Mouse (Mus musculus) megakaryocyte-erythroid progenitor cell, adult 5-6 weeks (primary cell): ENCODE results near the gene Tmem239. TPM values are rescaled to one million over a fixed set of nuclear protein-coding genes. Genes with fewer than 3 reads are reported as not detected.

Source experiments
- ATAC-seq: replicated peaks from 2 replicates; pipeline ENCODE4 v1.8.0; 2016; ENCODE audit warnings: mild to moderate bottlenecking, inconsistent platforms; ENCODE audit not compliant: severe bottlenecking, poor library complexity, low FRiP score, low TSS enrichment
- total RNA-seq, 2 experiments: library from RNA; stranded (forward) in 1 of 2; stranded (reverse) in 1 of 2; fragments of 200-1000, 215-1000 nt in 1 of 2; fragments of >200 nt in 1 of 2; fragmentation: Nextera tagmentation in 1 of 2; gene quantifications; 2 replicates each; pipeline ENCODE4 v1.2.3; 2014 to 2017

The Tmem239 gene
- total RNA-seq, 2 experiments from 2014 or later: not detected

- ATAC-seq: 0 out of 2 replicates have a peak, but pooled peaks have one; percentile 12
Measured at GRCm38 (mm10) chr2:130449021-130449793, 42.9 kb downstream of the Tmem239 start.

DNA sequence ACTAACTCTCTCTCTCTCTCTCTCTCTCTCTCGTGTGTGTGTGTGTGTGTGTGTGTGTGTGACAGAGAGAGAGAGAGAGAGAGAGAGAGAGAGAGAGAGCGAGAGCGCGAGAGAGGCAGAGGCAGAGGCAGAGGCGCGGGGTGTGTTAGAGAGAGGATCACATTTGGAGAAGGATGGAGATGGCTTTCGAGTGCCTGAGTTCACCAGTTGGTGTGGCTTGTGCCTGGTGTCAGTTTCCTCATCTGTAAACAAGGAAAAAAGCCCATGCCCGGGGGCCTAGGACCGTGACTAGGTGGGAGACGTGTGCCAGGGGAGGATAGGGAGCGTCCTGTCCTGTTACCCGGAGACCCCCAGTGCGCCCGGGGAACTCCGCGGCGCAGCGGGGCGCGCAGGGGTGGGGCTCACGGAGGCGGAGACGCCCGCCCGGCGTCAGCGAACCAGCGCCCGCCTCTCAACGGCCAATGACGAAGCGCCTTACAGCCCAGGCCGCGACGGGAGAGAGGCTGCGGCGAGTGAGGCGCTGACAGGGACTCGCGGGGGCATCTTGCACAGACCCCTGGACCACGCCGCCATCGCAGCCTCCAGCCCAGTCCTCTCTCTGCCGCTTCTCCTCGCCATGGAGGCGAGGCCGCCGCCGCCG is 43.6 kb downstream of the Tmem239 start, which contains the start of gene Ptpra:
TSS of gene Ptpra (plus strand) at position 485 of the 640 bp plus-strand sequence.
- ATAC-seq: peak; percentile 92

DNA sequence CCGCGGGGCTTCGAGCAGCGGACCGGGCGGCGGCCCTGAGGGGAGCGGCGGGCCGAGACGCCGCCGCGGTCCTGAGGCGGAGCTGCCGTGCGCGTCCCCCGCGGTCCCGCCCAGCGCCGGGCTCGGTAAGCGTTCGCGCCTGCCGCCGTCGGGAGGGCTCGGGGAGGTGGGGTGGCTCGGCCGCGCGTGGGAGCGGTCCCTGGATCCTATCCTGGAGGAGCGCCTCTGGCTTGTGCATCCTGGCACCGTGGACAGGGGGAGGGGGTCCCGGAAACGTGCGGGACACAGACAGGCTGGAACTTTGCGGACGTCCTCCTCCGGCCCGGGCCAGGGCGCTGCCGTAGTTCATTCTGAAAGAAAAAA is 44.1 kb downstream of the Tmem239 start:
- ATAC-seq: peak; percentile 67

DNA sequence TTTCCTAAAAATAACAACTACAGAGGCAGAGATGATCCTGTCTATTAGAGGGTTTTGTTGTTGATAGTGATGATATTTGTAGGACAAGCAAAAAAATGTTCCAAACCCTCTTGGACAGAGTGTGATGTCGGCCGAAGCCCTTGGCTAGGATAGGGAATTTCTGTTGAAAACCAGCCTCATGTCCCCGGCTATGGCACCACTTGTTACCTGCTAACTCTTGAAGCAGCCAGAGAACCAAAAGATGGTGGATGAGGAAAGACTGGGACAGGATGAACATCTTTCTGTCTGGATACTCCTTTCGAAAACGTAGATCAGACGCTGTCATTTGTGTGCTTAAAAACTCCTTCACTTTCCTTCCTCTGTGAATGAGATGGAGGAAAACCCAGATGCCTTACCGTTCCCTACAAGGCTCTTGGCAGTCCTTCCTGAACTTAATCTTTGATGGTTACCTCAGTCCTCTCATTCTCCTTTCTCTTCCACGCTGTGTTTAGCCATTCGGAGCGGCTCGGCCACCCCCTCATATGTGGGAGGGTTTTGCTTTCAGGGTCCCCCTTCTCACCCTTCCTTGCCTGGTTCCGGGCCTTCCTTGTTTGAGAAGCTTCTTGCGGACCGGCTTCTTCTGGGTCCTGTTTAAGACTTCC is 44.9 kb downstream of the Tmem239 start:
- no peak for ATAC-seq

DNA sequence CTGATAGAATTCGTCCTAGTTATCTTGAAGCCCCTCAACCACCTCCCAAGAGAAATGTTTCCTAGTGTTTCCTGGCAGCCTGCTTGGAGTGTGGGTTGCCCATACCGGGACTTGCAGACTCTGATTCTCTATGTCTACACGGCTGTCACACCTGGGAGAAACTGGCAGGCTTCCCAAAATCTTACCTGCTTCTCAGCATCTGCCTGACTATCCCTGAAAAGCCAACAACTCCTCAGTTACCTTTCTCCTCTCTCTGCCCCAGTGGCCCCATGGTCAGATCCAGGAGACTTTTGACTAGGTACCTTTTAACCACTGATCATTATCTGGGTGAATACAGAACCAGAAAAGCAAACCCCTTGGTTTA is 45.4 kb downstream of the Tmem239 start:
- no peak for ATAC-seq

GRCm38 (mm10) chr2:130452266-130452665 is 46.0 kb downstream of the Tmem239 start:
- ATAC-seq: no peak

DNA sequence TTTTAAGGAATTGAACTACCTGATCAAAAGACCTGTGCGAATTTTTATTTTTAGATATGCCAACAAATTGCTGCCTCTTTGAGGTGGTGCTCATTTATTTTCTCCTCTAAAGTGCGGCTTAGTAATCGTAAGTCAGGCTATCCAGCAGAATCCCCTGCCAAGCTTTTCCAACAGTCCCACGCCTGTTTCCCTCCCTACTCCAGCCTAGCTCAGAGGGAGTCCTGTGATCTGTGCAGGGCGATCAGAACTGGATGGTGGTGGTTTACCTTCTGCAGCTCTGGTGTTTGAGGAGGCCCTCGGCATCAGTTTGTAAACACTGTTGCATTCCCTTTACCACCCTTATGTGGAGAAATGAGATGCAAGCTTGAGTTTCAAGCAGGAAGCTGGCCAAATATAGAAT is 47.1 kb downstream of the Tmem239 start:
- no peak for ATAC-seq

GRCm38 (mm10) chr2:130454748-130455370 is 48.6 kb downstream of the Tmem239 start:
- no peak for ATAC-seq

Other genes starting within 250 kb of the Tmem239 start
- 340 and 389 TPM in 2 replicates for gene Snrpb, start 227.1 kb upstream of the Tmem239 start, total RNA-seq (2014; fragmentation: Nextera tagmentation)
- 197 and 273 TPM in 2 replicates for gene Snrpb, start 227.1 kb upstream of the Tmem239 start, total RNA-seq (2017)
- gene Tmc2, start 211.3 kb upstream of the Tmem239 start, total RNA-seq (2014; fragmentation: Nextera tagmentation): not detected in 2 replicates
- not detected in 2 replicates for gene Tmc2, start 211.3 kb upstream of the Tmem239 start, total RNA-seq (2017)
- 692 and 1,066 TPM in 2 replicates for gene Nop56, start 132.0 kb upstream of the Tmem239 start, total RNA-seq (2014; fragmentation: Nextera tagmentation)
- gene Nop56, start 132.0 kb upstream of the Tmem239 start, total RNA-seq (2017): 748 and 779 TPM in 2 replicates
- 197 and 240 TPM in 2 replicates for gene Idh3b, start 121.9 kb upstream of the Tmem239 start, total RNA-seq (2014; fragmentation: Nextera tagmentation)
- gene Idh3b, start 121.9 kb upstream of the Tmem239 start, total RNA-seq (2017): 145 and 164 TPM in 2 replicates
- gene Ebf4, start 111.3 kb upstream of the Tmem239 start, total RNA-seq (2014; fragmentation: Nextera tagmentation): not detected in 2 replicates
- not detected in 2 replicates for gene Ebf4, start 111.3 kb upstream of the Tmem239 start, total RNA-seq (2017)
- gene Cpxm1, start 8.9 kb upstream of the Tmem239 start, total RNA-seq (2014; fragmentation: Nextera tagmentation): 0.30 and 3.3 TPM in 2 replicates
- gene Cpxm1, start 8.9 kb upstream of the Tmem239 start, total RNA-seq (2017): 4.0 TPM in 1 of 2 replicates, not detected in the other
- gene Gm28372, start 1.2 kb upstream of the Tmem239 start, total RNA-seq (2014; fragmentation: Nextera tagmentation): not detected in 2 replicates
- gene Gm28372, start 1.2 kb upstream of the Tmem239 start, total RNA-seq (2017): not detected in 2 replicates
- not detected in 2 replicates for gene 1700020A23Rik, start 1.2 kb upstream of the Tmem239 start, total RNA-seq (2014; fragmentation: Nextera tagmentation)
- not detected in 2 replicates for gene 1700020A23Rik, start 1.2 kb upstream of the Tmem239 start, total RNA-seq (2017)
- gene Vps16, start 17.9 kb downstream of the Tmem239 start, total RNA-seq (2014; fragmentation: Nextera tagmentation): 150 and 199 TPM in 2 replicates
- 123 and 151 TPM in 2 replicates for gene Vps16, start 17.9 kb downstream of the Tmem239 start, total RNA-seq (2017)
- 5.2 and 7.4 TPM in 2 replicates for gene Pced1a, start 18.2 kb downstream of the Tmem239 start, total RNA-seq (2014; fragmentation: Nextera tagmentation)
- gene Pced1a, start 18.2 kb downstream of the Tmem239 start, total RNA-seq (2017): 7.2 and 8.2 TPM in 2 replicates
- gene Ptpra, start 43.8 kb downstream of the Tmem239 start, total RNA-seq (2014; fragmentation: Nextera tagmentation): 77.0 and 78.4 TPM in 2 replicates
- 159 and 194 TPM in 2 replicates for gene Ptpra, start 43.8 kb downstream of the Tmem239 start, total RNA-seq (2017)
- 101 and 111 TPM in 2 replicates for gene Mrps26, start 157.3 kb downstream of the Tmem239 start, total RNA-seq (2014; fragmentation: Nextera tagmentation)
- 58.3 and 88.6 TPM in 2 replicates for gene Mrps26, start 157.3 kb downstream of the Tmem239 start, total RNA-seq (2017)
- not detected in 2 replicates for gene Oxt, start 169.7 kb downstream of the Tmem239 start, total RNA-seq (2014; fragmentation: Nextera tagmentation)
- gene Oxt, start 169.7 kb downstream of the Tmem239 start, total RNA-seq (2017): not detected in 2 replicates
- not detected in 2 replicates for gene Avp, start 176.1 kb downstream of the Tmem239 start, total RNA-seq (2014; fragmentation: Nextera tagmentation)
- gene Avp, start 176.1 kb downstream of the Tmem239 start, total RNA-seq (2017): not detected in 2 replicates
- gene Fastkd5, start 223.5 kb downstream of the Tmem239 start, total RNA-seq (2014; fragmentation: Nextera tagmentation): 18.1 and 19.7 TPM in 2 replicates
- gene Fastkd5, start 223.5 kb downstream of the Tmem239 start, total RNA-seq (2017): 30.6 and 38.4 TPM in 2 replicates
- gene Ubox5, start 223.6 kb downstream of the Tmem239 start, total RNA-seq (2014; fragmentation: Nextera tagmentation): 9.1 and 15.6 TPM in 2 replicates
- gene Ubox5, start 223.6 kb downstream of the Tmem239 start, total RNA-seq (2017): 8.3 and 8.5 TPM in 2 replicates
- gene Lzts3, start 236.3 kb downstream of the Tmem239 start, total RNA-seq (2014; fragmentation: Nextera tagmentation): 0.79 and 1.2 TPM in 2 replicates
- 0.08 TPM in 1 of 2 replicates, not detected in the other for gene Lzts3, start 236.3 kb downstream of the Tmem239 start, total RNA-seq (2017)